Mouse (Mus musculus): Measurements from ENCODE around the gene Itgb8. TPM values are rescaled to one million over a fixed set of nuclear protein-coding genes. Genes with fewer than 3 reads are reported as not detected.

Gene Itgb8
- polyA plus RNA-seq, 1 experiment from 2014 or later = 3.1 TPM

Other genes starting within 250 kb of the Itgb8 start
- 0.80 and 0.91 TPM in 2 replicates for gene Macc1, start 75.5 kb upstream of the Itgb8 start, polyA plus RNA-seq (2015; fragmentation: Nextera tagmentation; extraction: Ambion mirVana)